Mouse (Mus musculus) heart, embryonic 11.5 days (tissue): ENCODE data around the gene Me3. TPM values are rescaled to one million over a fixed set of nuclear protein-coding genes. Genes with fewer than 3 reads are reported as not detected.

ENCODE experiments used
- ATAC-seq: fragments of 200-750 bp; cut with Nextera tagmentation; replicated peaks from 2 replicates; pipeline ENCODE4 v1.8.0; 2017; ENCODE audit warnings: moderate library complexity; ENCODE audit not compliant: insufficient number of reproducible peaks, low FRiP score, low TSS enrichment
- H3K27ac ChIP-seq: fragments of 300-500 bp; sonication (generic); 2 replicates; pipeline ENCODE4 v1.5.1; 2014; ENCODE audit warnings: mild to moderate bottlenecking, low read depth, low read length
- H3K27me3 ChIP-seq: fragments of 300-500 bp; sonication (generic); 2 replicates; pipeline ENCODE4 v1.6.1; 2014; ENCODE audit warnings: mild to moderate bottlenecking, low read length, mixed read lengths; ENCODE audit not compliant: control insufficient read depth, insufficient read depth
- H3K36me3 ChIP-seq: fragments of 300-500 bp; sonication (generic); 2 replicates; pipeline ENCODE4 v1.6.1; 2014; ENCODE audit warnings: mild to moderate bottlenecking, low read length, moderate library complexity, mixed read lengths; ENCODE audit not compliant: control insufficient read depth, insufficient read depth
- H3K4me1 ChIP-seq: fragments of 300-500 bp; sonication (generic); 2 replicates; pipeline ENCODE4 v1.6.1; 2014; ENCODE audit warnings: low read length; ENCODE audit not compliant: control insufficient read depth, insufficient read depth
- H3K4me2 ChIP-seq: fragments of 300-500 bp; sonication (generic); 2 replicates; pipeline ENCODE4 v1.6.1; 2014; ENCODE audit warnings: mild to moderate bottlenecking, moderate library complexity
- H3K4me3 ChIP-seq: fragments of 300-500 bp; sonication (generic); 2 replicates; pipeline ENCODE4 v1.5.1; 2014; ENCODE audit warnings: low read depth, low read length
- H3K9ac ChIP-seq: fragments of 300-500 bp; sonication (generic); 2 replicates; pipeline ENCODE4 v1.6.1; 2014; ENCODE audit warnings: mild to moderate bottlenecking, low read depth, low read length, moderate library complexity
- H3K9me3 ChIP-seq: fragments of 300-500 bp; sonication (generic); replicated peaks from 2 replicates; pipeline ENCODE4 v1.6.1; 2016; ENCODE audit warnings: low read length; ENCODE audit not compliant: control insufficient read depth
- WGBS: fragments of 180-500 bp; shearing (Covaris S2); extraction: QIAGEN DNeasy Blood & Tissue Kit; methylation state at CpG from one replicate; pipeline ENCODE4 v1.1.7; 2014; ENCODE audit not compliant: insufficient replicate concordance; 5-methylcytosine and 5-hydroxymethylcytosine counted together
- polyA plus RNA-seq: library from polyadenylated mRNA; unstranded; fragments of >200 nt; fragmentation: Nextera tagmentation; extraction: Ambion mirVana; gene quantifications from 2 replicates; pipeline ENCODE4 v1.2.1, GENCODE M21; 2014

Me3 gene
- polyA plus RNA-seq, 1 experiment from 2014 or later = 2.6 TPM

GRCm38 (mm10) chr7:89677850-89678249, 45.7 kb downstream of the Me3 start:
- no peak for ATAC-seq
- Histone ChIP-seq H3K9ac (no peak overlapping the region), H3K4me3 (no peak overlapping the region), H3K9me3 (no peaks in the 10 kb centered on the region), H3K4me2 (no peak overlapping the region), H3K27ac (no peak overlapping the region), H3K36me3 (no peaks in the 10 kb centered on the region), H3K27me3 (no peaks in the 10 kb centered on the region), H3K4me1 (peaks cover 5% of the 10 kb centered on the region; the same call in 1 of the 2 replicates)
- WGBS = 79% methylated on average over 1 of the region's 1 CpGs

GRCm38 (mm10) chr7:89678719-89679118, 46.5 kb downstream of the Me3 start:
- no peaks in the 10 kb centered on the region for H3K27me3 ChIP-seq

GRCm38 (mm10) chr7:89679139-89679538, 46.9 kb downstream of the Me3 start:
- Histone ChIP-seq H3K9me3 (no peaks in the 10 kb centered on the region), H3K36me3 (no peaks in the 10 kb centered on the region), H3K9ac (no peak overlapping the region), H3K4me3 (no peak overlapping the region), H3K27ac (no peak overlapping the region), H3K27me3 (no peaks in the 10 kb centered on the region), H3K4me2 (no peak overlapping the region), H3K4me1 (peaks cover 5% of the 10 kb centered on the region; the same call in 1 of the 2 replicates)
- 85% methylated on average over 6 of the region's 6 CpGs for WGBS
- ATAC-seq = no peak

More at GRCm38 (mm10) chr7:89678719-89679118, 46.5 kb downstream of the Me3 start:
- Histone ChIP-seq H3K4me2 (no peak overlapping the region), H3K4me3 (no peak overlapping the region), H3K27ac (no peak overlapping the region), H3K4me1 (peaks cover 5% of the 10 kb centered on the region; the same call in 1 of the 2 replicates), H3K9ac (no peak overlapping the region), H3K36me3 (no peaks in the 10 kb centered on the region), H3K9me3 (no peaks in the 10 kb centered on the region)
- 86% methylated on average over 5 of the region's 5 CpGs for WGBS
- ATAC-seq = no peak

GRCm38 (mm10) chr7:89679621-89680140, 47.5 kb downstream of the Me3 start:
- no peak for ATAC-seq
- Histone ChIP-seq H3K9me3 (no peaks in the 10 kb centered on the region), H3K9ac (no peak overlapping the region), H3K27ac (no peak overlapping the region), H3K4me2 (no peak overlapping the region), H3K4me3 (no peak overlapping the region), H3K27me3 (no peaks in the 10 kb centered on the region), H3K4me1 (peaks cover 5% of the 10 kb centered on the region; the same call in 1 of the 2 replicates), H3K36me3 (no peaks in the 10 kb centered on the region)
- 70% methylated on average over 2 of the region's 2 CpGs for WGBS

GRCm38 (mm10) chr7:89680891-89681290, 48.7 kb downstream of the Me3 start:
- no peaks in the 10 kb centered on the region for H3K9me3 ChIP-seq
- H3K27me3 ChIP-seq = no peaks in the 10 kb centered on the region
- no peak overlapping the region for H3K27ac ChIP-seq
- 77% methylated on average over 3 of the region's 3 CpGs for WGBS
- no peak overlapping the region for H3K9ac ChIP-seq
- ATAC-seq = no peak
- no peak overlapping the region for H3K4me2 ChIP-seq
- H3K4me1 ChIP-seq = peaks cover 5% of the 10 kb centered on the region; the same call in 1 of the 2 replicates
- no peaks in the 10 kb centered on the region for H3K36me3 ChIP-seq
- H3K4me3 ChIP-seq = no peak overlapping the region

GRCm38 (mm10) chr7:89681666-89682470, 49.7 kb downstream of the Me3 start:
- H3K36me3 ChIP-seq = no peaks in the 10 kb centered on the region
- no peaks in the 10 kb centered on the region for H3K9me3 ChIP-seq
- H3K27ac ChIP-seq = no peak overlapping the region
- peaks cover 3% of the 10 kb centered on the region; the same call in 1 of the 2 replicates for H3K4me1 ChIP-seq
- ATAC-seq = no peak
- H3K9ac ChIP-seq = no peak overlapping the region
- WGBS = 87% methylated on average over 10 of the region's 10 CpGs
- H3K27me3 ChIP-seq = no peaks in the 10 kb centered on the region
- H3K4me3 ChIP-seq = no peak overlapping the region
- H3K4me2 ChIP-seq = no peak overlapping the region

- H3K4me1 ChIP-seq = 0 out of 2 replicates have a peak, but pooled peaks cover 5% of the 10 kb centered on the region
- H3K27me3 ChIP-seq = no peaks in the 10 kb centered on the region
- H3K9me3 ChIP-seq = no peaks in the 10 kb centered on the region
- no peak overlapping the region for H3K9ac ChIP-seq
- no peaks in the 10 kb centered on the region for H3K36me3 ChIP-seq
- no peak overlapping the region for H3K4me3 ChIP-seq
- no peak overlapping the region for H3K4me2 ChIP-seq
- H3K27ac ChIP-seq = no peak overlapping the region
- ATAC-seq = no peak
Measured at GRCm38 (mm10) chr7:89698186-89698585, 66.0 kb downstream of the Me3 start.

- Histone ChIP-seq H3K4me3 (no peak overlapping the region), H3K9ac (no peak overlapping the region), H3K4me2 (no peak overlapping the region), H3K27ac (no peak overlapping the region), H3K9me3 (no peaks in the 10 kb centered on the region), H3K36me3 (no peaks in the 10 kb centered on the region), H3K27me3 (no peaks in the 10 kb centered on the region), H3K4me1 (0 out of 2 replicates have a peak, but pooled peaks cover 5% of the 10 kb centered on the region)
- no peak for ATAC-seq
- WGBS = 63% methylated on average over 5 of the region's 5 CpGs
Measured at GRCm38 (mm10) chr7:89699668-89700350, 67.6 kb downstream of the Me3 start.
